Mouse (Mus musculus) gastrocnemius, postnatal 25 days (tissue): ENCODE data around the gene Nxph4. TPM values are rescaled to one million over a fixed set of nuclear protein-coding genes. Genes with fewer than 3 reads are reported as not detected.
A peak's percentile ranks its signal among the peaks of the same experiment; 100 is the strongest.

Experiments
- DNase-seq: peaks from one replicate; pipeline ENCODE4 v3.0.0; 2022
- total RNA-seq, 2 experiments: library from RNA; stranded (reverse); gene quantifications; 1 replicate in 1 of 2; 2 replicates in 1 of 2; pipeline ENCODE4 v1.2.3; 2021

Nxph4 gene
- total RNA-seq, 2 experiments from 2014 or later: 0.26 to 0.32 TPM

DNA sequence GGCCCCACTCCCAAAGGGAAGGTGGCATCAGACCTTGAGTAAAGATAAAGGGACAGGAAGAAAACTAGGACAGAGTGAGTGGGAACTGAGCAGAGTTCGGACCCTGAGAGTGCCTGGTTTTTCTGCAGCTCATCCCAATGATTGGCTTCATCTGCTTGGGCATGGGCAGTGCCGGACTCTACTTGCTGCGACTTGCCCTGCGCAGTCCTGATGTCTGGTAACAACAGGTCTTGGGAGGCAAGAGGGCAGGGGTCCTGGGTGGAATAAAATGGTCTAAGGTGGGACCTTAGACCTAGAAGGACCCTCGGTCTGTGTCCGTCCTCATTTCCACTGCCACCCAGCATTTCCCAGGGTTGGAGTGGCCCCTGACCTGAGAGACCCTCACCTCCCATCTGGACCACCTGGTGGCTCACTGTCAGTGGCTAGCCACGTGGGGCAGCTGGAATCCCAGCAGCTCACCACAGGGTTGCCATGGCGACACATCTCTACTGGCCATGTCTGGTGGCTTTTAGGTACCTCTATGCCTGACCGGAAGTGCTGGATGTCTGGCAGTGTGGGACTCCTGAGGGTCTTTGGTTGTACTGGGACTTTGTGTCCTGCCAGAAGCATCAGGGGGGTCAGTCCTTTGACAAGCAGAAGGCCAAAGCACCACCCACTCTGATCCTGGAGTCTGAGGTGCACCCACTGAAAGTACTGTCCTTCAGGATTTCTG, 18.9 kb downstream of the Nxph4 start:
- no peak for DNase-seq

DNA sequence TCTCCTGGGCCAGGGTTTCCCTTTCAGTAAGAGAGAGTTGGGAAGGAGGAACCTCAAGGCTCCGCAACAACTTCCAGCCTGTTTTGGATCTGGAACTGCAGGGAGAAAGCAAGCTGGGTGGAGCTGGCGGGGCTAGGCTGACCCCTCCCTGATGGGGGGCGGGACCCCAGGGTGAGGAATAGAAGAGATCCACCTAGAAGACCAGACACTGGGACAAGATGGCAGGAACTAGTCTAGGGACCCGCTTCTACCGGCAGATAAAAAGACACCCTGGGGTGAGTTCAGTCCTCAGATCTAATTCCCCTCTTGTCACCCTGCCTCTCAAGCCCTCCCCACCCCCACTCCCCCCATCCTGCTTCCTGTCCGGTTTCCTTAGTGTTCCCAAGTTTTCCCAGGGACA, 19.6 kb downstream of the Nxph4 start, which contains the start of gene Ndufa4l2:
Ndufa4l2 (plus strand) TSS at position 204 of the 400 bp plus-strand sequence.
- peak; percentile 74 for DNase-seq

DNA sequence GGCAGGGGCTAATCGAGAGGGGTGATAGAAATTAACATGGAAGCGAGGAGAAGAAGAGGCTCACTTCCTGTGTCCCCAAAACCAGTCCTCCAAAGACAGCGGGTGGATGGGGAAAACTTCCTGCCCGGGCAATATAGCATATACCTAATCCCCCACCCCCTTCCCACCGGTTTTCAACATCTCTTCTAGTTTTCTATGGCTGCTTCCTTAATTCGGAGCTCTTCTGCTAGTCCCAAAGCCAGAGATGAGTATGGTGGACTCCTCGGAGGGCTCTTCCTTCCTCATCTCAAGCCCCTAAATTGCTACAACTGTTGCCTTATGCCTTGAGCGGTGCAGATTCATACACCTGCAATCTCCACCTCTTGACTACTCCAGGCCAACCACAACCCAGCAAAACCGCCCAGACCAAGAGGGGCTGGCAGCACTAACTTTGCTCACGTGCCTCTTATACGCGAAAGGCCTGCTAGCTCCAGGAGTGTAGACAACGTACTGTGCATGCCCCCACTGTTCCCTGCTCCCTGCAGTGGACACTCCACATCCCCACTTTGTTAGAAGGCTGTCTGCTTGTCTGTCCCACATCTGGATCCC, 20.2 kb downstream of the Nxph4 start:
- DNase-seq: no peak

DNA sequence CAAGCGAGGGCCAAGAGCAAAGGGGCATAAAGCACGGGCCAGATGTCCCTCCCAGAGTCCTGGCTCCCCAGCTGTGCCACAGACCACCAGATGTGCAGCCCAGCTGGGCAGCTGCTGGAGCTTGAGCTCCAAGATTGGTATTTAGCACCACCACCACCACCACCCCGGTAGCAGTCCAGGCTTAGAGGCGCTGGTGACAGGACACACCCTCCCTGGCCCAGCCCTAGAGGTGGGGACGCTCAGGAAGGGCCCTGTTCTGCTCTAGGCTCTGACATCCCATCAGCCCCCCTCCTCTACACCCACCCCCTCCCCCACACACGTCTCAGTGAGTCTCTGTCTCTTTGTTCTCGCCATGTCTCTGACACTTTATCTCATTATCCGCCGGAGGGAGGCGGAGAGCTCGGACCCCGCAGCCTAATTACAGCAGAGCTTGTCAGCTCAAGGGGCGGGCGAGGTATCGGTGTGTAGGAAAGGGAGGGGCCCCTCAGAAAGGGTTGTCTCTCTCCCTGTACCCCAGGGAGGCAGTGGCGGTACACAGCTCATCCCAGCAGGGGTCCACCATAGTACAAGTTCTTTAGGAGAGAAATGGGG, 20.8 kb downstream of the Nxph4 start:
- DNase-seq: no peak

DNA sequence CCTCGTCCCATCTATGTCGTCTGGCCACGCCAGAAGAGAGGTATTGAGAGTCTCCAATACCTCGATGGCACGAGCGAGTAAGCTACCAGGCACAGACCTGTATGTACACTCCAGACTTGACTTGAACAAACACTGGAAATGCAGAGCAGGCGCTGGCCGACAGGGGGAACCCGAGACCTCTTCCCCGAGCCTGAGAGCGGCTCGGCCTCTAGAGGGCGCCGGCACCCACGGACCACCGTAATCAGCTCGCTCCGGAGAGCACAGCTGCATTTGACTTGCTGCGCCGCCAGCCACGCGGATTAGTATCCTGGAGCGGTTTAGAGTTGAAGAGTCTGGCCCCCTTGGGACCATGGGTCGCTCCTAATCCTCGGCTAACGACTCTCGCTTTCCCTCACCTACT, 21.5 kb downstream of the Nxph4 start:
- DNase-seq: peak; percentile 88

DNA sequence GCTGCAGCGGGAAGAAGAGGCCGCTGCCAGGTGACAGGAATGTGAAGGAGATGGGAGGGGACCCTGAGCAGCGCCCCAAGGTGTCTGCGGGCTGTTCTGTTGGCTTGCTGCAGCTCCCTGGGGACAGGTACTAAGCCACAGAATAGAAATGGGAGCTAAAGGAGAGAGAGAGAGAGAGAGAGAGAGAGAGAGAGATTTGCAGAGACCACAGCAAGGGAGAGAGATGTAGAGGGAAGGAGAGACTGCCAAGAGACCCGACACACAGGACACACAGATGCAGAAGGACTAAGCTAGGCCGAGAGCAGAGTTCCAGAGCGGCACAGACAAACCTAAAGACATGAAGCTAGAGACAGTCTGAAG, 22.1 kb downstream of the Nxph4 start:
- DNase-seq: no peak

DNA sequence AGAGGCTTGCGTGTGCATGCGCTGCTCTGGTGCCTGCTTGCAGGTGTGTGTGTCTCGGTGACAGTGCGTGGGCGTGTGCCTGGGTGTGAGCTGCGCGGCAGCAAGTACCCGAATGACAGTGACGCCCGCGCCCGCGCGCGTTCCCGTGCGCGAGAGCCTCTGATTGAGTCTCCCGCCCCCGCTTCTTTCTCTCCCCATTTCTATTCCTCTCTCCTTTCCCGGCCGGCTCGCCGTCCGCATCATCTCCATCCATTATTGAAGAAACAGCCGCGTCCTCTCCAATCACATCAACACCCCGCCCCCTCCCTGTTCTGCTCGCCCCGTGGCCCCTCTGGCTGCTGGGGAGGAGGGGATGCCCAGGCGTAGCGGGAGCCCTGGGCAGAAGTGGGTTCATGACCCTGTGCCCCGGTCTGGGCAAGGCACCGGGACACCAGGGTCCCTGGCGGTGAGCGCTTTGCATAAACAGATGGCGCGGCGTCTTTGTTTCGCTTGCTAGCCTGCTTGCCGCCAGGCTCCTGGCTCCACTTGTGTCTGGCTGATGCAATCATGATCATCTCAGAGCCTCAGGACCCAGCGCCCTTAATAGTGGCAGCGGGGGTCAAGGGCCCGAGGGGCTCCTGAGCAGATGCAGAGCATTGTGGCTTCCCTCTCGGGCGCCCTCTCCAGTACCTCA, 22.6 kb downstream of the Nxph4 start:
- no peak for DNase-seq

DNA sequence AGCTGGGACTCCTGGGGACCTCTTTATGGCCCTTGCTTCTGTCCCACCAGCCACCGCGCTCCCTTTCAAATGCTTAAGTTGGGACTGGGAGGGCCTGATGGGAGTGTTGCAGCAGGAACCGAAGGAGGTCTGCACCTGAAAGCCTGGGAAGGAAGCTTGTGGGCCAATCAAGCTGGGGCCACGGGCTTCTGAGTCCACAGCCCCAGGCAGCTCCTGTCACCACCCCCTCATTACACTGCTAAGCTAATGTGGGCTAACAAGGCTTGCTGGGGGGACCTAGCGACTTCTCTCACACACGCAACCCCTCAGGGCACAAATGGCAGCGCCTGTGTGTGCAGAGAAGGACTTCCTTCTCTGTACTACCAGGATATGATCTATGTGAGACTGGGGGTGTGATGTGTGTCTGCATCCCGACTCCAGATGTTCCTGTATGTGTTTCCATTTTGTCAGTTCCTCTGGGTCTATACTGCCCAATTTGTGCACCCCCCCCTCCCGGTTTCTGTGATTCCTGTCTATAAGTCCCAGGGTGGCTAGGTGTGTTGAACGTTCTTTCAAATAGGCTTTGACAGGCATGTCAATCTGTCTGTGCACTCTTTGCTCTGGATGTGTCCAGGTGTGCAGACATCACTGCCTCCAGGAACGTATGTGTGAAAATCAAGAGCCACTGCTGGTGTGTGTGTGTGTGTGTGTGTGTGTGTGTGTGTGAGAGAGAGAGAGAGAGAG, 23.3 kb downstream of the Nxph4 start:
- DNase-seq: no peak

DNA sequence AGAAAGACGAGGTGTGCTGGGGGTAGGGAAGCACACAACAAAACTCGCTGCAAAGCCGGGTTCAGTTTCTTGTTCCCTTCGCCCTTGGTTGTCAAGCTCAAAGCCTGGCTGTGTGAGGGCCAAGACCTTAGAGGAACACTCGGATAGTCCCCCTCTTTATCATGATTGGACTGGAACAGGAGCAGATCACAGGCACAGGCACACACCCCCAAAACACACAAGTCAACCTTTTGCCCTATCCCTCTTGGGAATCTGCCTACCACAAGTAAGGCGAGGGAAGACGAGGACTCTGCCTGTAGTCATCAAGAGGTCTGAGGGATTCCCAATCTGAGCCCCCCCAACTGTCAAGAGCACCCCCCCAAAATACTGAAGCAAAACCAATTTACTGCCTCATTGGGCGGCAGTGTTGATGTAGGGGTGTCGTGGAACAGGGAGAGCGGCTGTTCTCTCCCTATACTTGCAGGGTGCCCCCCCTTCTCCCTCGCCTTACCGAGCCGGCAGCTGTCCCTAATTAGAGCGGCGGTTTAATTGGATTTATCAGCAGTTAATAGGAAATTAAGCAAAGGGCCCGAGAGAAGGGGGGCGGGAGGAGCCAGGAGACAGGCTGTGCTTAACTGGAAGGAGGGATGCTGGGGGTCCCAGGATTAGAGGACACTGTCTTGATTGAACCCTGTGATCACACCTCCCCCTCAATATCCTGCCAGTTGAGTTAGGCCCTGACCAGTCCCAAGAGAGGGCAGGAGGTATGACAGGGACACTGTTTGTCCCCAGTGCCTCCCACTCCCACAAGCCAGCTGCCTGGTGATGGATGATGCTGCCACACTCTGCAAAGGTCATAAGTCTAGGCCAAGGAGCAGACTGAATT, 24.3 kb downstream of the Nxph4 start:
- DNase-seq: no peak

DNA sequence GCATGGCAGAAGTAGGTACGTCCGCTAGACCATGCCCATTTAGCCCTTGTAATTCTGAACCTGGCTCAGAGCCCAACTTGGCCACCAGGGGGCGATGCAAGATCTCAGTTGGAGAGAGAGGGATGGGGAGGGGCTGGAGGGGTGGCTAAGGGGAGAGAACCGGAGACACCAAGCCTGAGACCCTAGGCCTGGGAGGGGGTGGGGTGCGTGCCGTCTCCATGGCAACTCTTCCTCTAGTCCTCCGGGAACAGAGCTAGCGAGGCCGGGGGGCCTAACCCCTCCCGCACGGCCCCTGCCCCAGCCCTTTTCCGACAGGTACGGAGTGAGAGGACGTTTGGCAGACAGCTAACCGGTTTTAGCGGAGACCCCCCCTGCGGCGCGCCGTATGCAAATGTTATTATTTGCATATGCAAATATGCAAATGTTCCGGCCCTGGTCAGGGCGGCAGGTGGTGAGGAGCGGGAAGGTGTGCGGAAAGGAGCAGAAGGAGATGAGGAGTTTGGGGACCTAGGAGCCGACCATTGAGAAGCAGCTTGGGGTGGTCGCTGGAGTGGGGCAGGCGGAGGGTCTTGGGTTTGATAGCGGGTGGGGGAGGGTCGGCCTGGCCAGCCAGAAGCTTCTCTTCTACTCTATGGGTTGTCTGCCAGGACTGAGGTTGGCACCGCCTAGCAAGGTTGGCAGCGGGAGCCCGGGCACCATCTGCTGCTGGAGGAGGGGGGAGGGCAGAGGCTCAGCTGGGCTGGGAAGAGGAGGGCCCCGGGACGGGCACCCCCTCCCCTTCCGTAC, 25.1 kb downstream of the Nxph4 start:
- peak; percentile 63 for DNase-seq

DNA sequence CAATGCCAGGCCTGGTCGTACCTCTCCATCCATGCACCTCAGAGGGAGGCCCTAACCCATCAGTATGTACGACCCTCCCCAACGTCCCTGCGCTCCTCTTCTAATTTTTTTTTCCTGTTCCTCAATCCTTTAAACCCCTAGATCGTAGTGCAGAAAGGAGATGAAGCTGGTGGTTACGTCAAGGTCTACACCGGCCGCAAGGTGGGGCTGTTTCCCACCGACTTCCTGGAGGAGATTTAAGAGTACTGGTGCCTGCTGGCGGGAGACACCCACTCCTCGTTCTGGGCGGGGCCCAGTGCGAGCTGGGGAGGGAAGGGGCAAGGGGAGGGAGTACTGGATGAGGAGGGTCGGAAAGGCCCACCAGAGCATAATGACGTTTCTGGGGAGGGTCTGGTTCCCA, 26.1 kb downstream of the Nxph4 start:
- peak; percentile 59 for DNase-seq

DNA sequence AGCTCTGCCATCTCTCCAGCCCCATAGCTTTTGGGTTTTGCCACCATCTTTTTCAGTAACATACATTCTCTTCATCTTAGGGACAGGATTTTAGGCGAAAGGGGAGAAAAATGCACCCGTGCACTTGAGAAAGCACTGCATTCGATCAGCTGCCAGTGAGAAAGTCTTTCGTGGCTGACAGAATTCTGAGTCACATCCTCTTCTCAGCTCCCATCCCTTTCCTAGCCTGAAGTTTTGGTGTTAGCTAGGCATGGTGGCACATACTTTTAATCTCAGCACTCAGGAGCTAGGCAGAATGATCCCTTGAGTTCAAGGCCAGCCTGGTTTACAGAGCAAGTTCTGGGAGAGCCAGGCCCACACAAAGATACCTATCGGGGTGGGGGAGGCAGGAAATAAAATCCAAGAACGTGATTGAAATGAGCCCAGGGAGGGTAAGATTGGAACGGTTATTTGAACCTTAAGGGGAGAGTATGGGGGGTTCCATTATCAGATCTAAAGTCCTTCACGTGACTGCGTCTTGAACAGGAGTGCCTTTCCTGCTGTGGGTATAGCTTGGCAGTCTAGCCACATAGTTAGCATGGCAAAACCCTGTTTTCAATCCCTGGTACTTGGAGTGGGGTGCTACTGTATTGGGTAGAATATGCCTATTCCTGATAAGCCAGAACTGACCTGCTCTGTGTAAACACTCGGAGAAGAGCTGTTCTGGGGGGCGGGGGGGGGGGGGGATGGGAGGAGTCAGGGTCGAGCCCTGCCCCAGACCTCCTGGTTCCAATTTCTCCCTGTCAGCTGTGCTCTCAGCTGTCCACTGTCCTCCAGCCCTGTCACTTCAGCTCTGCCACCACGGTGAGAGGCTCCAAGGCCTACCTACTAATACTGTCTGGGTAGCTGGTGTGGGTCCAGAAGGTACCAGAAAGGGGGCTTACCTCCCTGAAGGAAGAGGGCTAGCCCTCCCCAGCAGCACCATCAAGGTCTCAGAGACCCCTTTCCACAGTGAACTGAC, 33.2 kb downstream of the Nxph4 start, which contains the start of gene Stac3:
Stac3 (plus strand) TSS at position 793 of the 1,000 bp plus-strand sequence.
- peak; percentile 69 for DNase-seq

DNA sequence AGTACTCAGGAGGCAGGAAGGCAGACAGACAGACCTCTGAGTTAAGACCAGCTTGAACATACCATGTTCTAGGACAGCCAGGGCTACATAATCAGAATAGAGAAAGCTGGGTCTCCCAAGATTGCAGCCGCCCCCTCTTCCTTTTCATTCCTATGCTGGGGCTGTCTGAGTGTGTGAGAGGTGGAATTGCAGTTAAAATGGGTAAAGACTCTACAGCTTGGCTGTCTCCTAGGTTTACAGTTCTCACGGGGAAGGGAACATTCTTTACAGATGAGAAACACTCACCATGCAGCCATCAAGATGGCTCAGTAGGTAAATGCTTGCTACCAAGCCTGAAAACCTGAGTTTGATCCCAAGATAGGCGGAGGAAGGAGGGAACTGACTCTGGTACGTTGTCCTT, 34.3 kb downstream of the Nxph4 start:
- no peak for DNase-seq

DNA sequence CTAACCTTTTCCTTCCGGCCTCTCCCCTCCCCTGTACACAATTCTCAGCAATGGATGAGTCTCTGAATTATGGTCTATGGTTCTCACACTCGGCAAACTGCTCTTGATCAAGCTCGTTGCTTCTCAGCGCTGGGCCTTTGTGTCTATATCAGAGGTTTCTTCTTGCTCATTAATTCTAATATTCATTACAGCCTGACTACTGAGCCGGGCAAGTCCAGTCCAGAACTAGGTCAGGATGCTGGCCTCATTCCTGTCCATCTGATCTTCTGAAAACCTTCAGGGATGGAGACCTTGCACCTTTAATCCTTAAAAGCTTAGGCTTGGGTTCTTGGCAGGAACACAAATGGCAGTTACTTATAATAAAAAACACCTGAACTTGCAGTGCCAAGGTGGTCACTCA, 34.8 kb downstream of the Nxph4 start:
- no peak for DNase-seq

DNA sequence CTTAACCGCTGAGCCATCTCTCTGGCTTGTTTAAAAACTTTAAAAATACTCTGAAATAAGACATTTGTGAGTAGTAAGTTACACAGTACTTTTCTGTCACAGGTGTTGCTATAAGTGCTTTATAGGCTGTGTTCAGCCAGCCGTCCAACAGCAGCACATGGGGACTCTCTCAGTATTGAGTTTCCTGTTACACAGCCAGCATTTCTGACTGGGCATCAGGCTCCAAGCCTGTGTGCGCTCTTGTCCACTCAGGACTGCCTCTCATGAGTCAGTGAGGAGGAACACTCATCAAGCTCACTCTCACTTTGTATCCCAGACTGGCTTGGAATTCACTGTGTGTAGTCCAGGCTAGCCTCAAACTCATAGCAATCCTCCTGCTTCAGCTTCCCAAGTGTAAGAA, 38.2 kb downstream of the Nxph4 start:
- DNase-seq: no peak

DNA sequence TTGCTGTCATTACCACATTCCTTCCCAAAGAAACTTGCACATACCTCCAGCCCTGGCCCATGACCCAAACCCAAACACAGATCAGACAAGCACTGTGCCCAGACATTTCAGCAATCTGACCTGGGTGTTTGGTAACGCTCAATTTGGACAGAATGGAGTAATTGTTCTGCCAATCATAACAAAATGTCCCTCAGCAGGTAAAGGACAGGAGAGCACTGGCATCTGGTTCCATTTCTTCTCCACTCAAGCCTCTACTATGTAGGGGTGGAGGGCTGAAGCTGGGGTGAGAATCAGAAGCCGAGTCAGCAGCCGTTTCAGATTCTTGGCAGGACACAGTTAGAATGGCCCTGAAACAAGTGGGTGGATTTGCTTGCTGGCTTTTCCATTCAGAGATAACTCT, 42.2 kb downstream of the Nxph4 start:
- DNase-seq: no peak

DNA sequence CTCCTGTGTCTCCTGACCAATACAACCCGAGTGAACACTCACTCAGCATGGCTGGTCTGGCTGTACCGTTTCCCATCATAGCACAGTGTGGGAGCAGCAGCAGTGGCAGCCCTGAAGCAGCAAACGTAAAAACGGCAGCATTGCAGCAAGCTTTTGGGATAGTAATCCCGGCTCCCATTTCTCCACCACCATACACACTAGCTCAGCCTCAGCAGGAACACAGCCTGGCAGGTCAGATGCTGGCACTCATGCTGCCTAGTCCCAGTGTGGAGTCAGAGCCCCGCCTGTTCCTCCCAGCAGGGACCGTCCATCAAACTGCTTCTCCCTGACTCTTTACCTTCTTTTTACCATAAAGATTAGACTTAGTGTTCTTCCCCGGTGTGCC, 43.2 kb downstream of the Nxph4 start:
- no peak for DNase-seq

DNA sequence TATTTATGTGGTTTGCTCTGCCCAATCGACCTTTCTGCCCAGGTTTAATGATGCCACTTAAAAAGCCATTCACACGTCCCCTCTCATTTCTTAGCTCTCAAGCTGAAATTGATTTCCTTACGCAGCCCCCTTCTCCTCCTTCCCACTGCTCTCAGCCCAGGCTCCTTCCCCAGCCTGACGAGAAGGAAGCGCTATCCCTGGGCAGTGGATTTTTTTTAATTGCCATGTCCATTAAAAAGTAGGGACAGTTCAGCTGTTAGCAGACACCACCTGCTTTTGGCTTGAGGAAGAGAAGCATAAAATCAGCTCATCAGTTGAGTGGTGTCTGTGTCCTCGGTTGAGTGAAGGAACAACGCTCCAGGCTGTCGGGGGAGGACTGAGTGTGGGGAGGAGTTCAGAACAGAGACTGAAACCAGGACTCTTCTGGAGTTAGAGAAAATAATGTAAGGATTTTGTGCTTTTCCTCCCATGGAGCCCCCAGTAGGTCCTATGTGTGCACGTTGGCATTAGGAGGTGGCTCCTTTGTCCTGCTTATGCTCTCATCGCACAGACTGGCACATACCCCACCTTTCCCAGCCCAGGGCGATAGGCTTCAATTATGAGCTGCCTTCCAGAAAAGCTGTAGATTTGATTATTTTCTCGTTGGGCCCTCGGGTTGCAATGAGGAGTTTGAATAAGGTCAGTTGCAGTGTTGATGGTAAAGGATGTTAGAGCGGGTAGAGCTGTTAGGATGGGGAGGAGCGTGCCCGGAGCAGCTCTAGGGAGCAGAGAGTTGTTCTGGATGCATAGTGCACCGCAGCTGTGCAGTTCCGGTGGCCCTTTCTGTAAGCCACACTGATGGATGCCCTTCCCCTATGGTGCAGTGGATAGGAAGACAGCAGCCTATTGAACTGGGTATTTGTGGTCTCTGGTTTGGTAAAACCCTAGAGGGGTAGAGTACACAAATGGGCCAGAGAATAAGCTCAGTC, 43.9 kb downstream of the Nxph4 start:
- DNase-seq: no peak
